Mouse (Mus musculus) liver, adult (tissue): Measurements from ENCODE around the gene Dpyd.

Experiments used
- GATA4 ChIP-seq: IDR thresholded peaks from 2 replicates; pipeline ENCODE4 v1.6.1; 2014; ENCODE audit warnings: mild to moderate bottlenecking, low read length; ENCODE audit not compliant: insufficient replicate concordance

The Dpyd gene

GRCm38 (mm10) chr3:118626455-118627375 lies 64.8 kb downstream of the Dpyd start:
- TF ChIP-seq GATA4: no peak

GRCm38 (mm10) chr3:118629737-118630136 lies 67.8 kb downstream of the Dpyd start:
- TF ChIP-seq GATA4: no peak

- TF ChIP-seq GATA4: no peak
Observed at GRCm38 (mm10) chr3:118646024-118646570, 84.2 kb downstream of the Dpyd start.

GRCm38 (mm10) chr3:118663987-118664692 lies 102.2 kb downstream of the Dpyd start:
- no peak for TF ChIP-seq GATA4

GRCm38 (mm10) chr3:118674121-118674745 lies 112.3 kb downstream of the Dpyd start:
- no peak for TF ChIP-seq GATA4

- no peak for TF ChIP-seq GATA4
Observed at GRCm38 (mm10) chr3:118675441-118675840, 113.5 kb downstream of the Dpyd start.

GRCm38 (mm10) chr3:118676052-118676777 lies 114.3 kb downstream of the Dpyd start:
- TF ChIP-seq GATA4: no peak

GRCm38 (mm10) chr3:118680803-118681202 lies 118.9 kb downstream of the Dpyd start:
- TF ChIP-seq GATA4: no peak

- no peak for TF ChIP-seq GATA4
Observed at GRCm38 (mm10) chr3:118750269-118750668, 188.3 kb downstream of the Dpyd start.

- no peak for TF ChIP-seq GATA4
Observed at GRCm38 (mm10) chr3:118753623-118754022, 191.7 kb downstream of the Dpyd start.

GRCm38 (mm10) chr3:118756099-118756498 lies 194.2 kb downstream of the Dpyd start:
- no peak for TF ChIP-seq GATA4

- no peak for TF ChIP-seq GATA4
Observed at GRCm38 (mm10) chr3:118812885-118813284, 251.0 kb downstream of the Dpyd start.

- no peak for TF ChIP-seq GATA4
Observed at GRCm38 (mm10) chr3:118850613-118851527, 288.9 kb downstream of the Dpyd start.

GRCm38 (mm10) chr3:118852711-118853110 lies 290.8 kb downstream of the Dpyd start:
- no peak for TF ChIP-seq GATA4

GRCm38 (mm10) chr3:118855411-118855810 lies 293.5 kb downstream of the Dpyd start:
- no peak for TF ChIP-seq GATA4
